Comparison of ENCODE assay signal across 11 mouse cellular contexts in genomic region chrX:59072083-59072482, GRCm38 (mm10).
"Had no signal": no experiment of that assay in that cellular context is flagged by ENCODE, and none has a peak within 500 bp of the region (broad histone marks: within the 10 kb centered on the region; RNA-seq: fewer than 3 reads in every experiment).

No protein-coding gene starts in this region.

- DNase-seq: right cerebral cortex, adult 18-20 months; right cerebral cortex, postnatal 14 days; right cerebral cortex, postnatal 25 days; right cerebral cortex, postnatal 4 days; spleen, adult 18-20 months; thymus, adult 18-20 months; thymus, adult 2 months; thymus, postnatal 14 days; thymus, postnatal 25 days; thymus, postnatal 36 days; thymus, postnatal 4 days had no signal
